Mouse (Mus musculus) heart, embryonic 10.5 days (tissue): Measurements from ENCODE around the gene Pip5k1b. TPM values are rescaled to one million over a fixed set of nuclear protein-coding genes. Genes with fewer than 3 reads are reported as not detected.

ENCODE experiments used
- DNase-seq: peaks from one replicate; pipeline ENCODE4 v3.0.0-alpha.2; 2017; ENCODE audit warnings: low spot score
- H3K27ac ChIP-seq: fragments of 300-500 bp; sonication (generic); 2 replicates; pipeline ENCODE4 v1.5.1; 2016; ENCODE audit warnings: mild to moderate bottlenecking
- H3K27me3 ChIP-seq: fragments of 300-500 bp; sonication (generic); 2 replicates; pipeline ENCODE4 v1.6.1; 2016; ENCODE audit warnings: mild to moderate bottlenecking; ENCODE audit not compliant: poor library complexity, insufficient read depth, severe bottlenecking
- H3K36me3 ChIP-seq: fragments of 300-500 bp; sonication (generic); 2 replicates; pipeline ENCODE4 v1.6.1; 2016; ENCODE audit warnings: mild to moderate bottlenecking, moderate library complexity
- H3K4me1 ChIP-seq: fragments of 300-500 bp; sonication (generic); 2 replicates; pipeline ENCODE4 v1.6.1; 2016; ENCODE audit warnings: mild to moderate bottlenecking
- H3K4me3 ChIP-seq: fragments of 300-500 bp; sonication (generic); 2 replicates; pipeline ENCODE4 v1.5.1; 2016; ENCODE audit warnings: mild to moderate bottlenecking, moderate library complexity
- H3K9me3 ChIP-seq: fragments of 300-500 bp; sonication (generic); 2 replicates; pipeline ENCODE4 v1.6.1; 2016; ENCODE audit warnings: mild to moderate bottlenecking, moderate library complexity
- WGBS: fragments of 180-500 bp; shearing (Covaris S2); methylation state at CpG from one replicate; pipeline ENCODE4 v1.1.7; 2016; 5-methylcytosine and 5-hydroxymethylcytosine counted together
- polyA plus RNA-seq: library from polyadenylated mRNA; unstranded; fragments of >200 nt; fragmentation: Nextera tagmentation; extraction: Ambion mirVana; gene quantifications from 2 replicates; pipeline ENCODE4 v1.2.1, GENCODE M21; 2016

Gene Pip5k1b
- polyA plus RNA-seq, 1 experiment from 2014 or later: 6.3 TPM

- Histone ChIP-seq H3K4me1 (peaks cover 57% of the 10 kb centered on the region), H3K27me3 (no peaks in the 10 kb centered on the region), H3K4me3 (no peak overlapping the region), H3K9me3 (no peaks in the 10 kb centered on the region), H3K27ac (peak overlapping the region; percentile 62; the same call in 1 of the 2 replicates), H3K36me3 (no peaks in the 10 kb centered on the region)
- DNase-seq: peak; percentile 67
- WGBS: 80% methylated on average over 15 of the region's 15 CpGs
These were observed 32.0 kb downstream of the Pip5k1b start for GRCm38 (mm10) chr19:24523476-24524313.

GRCm38 (mm10) chr19:24521997-24522396 lies 33.7 kb downstream of the Pip5k1b start:
- DNase-seq: peak; percentile 30
- Histone ChIP-seq H3K27me3 (no peaks in the 10 kb centered on the region), H3K9me3 (no peaks in the 10 kb centered on the region), H3K36me3 (no peaks in the 10 kb centered on the region), H3K27ac (no peak overlapping the region), H3K4me1 (peaks cover 53% of the 10 kb centered on the region), H3K4me3 (no peak overlapping the region)
- 68% methylated on average over 7 of the region's 7 CpGs for WGBS

- 0 out of 2 replicates have a peak overlapping the region, but pooled peaks have one; percentile 37 for H3K27ac ChIP-seq
- no peaks in the 10 kb centered on the region for H3K27me3 ChIP-seq
- H3K4me1 ChIP-seq: peaks cover 50% of the 10 kb centered on the region
These were observed 34.5 kb downstream of the Pip5k1b start for GRCm38 (mm10) chr19:24521146-24521545.

GRCm38 (mm10) chr19:24519732-24520409 lies 35.8 kb downstream of the Pip5k1b start:
- H3K4me3 ChIP-seq: no peak overlapping the region
- no peak overlapping the region; the same call in 1 of the 2 replicates for H3K27ac ChIP-seq
- 68% methylated on average over 6 of the region's 6 CpGs for WGBS
- peaks cover 56% of the 10 kb centered on the region for H3K4me1 ChIP-seq
- no peaks in the 10 kb centered on the region for H3K9me3 ChIP-seq
- peak; percentile 50 for DNase-seq
- no peaks in the 10 kb centered on the region for H3K36me3 ChIP-seq
- no peaks in the 10 kb centered on the region for H3K27me3 ChIP-seq

More at GRCm38 (mm10) chr19:24521146-24521545, 34.5 kb downstream of the Pip5k1b start:
- H3K4me3 ChIP-seq: no peak overlapping the region
- WGBS: 74% methylated on average over 9 of the region's 9 CpGs
- peak; percentile 59 for DNase-seq
- no peaks in the 10 kb centered on the region for H3K36me3 ChIP-seq
- H3K9me3 ChIP-seq: no peaks in the 10 kb centered on the region

- DNase-seq: peak; percentile 48
- Histone ChIP-seq H3K27ac (no peak overlapping the region), H3K9me3 (no peaks in the 10 kb centered on the region), H3K27me3 (no peaks in the 10 kb centered on the region), H3K4me1 (peaks cover 55% of the 10 kb centered on the region), H3K36me3 (no peaks in the 10 kb centered on the region), H3K4me3 (no peak overlapping the region)
These were observed 37.3 kb downstream of the Pip5k1b start for GRCm38 (mm10) chr19:24518384-24518783.

GRCm38 (mm10) chr19:24517057-24517456 lies 38.6 kb downstream of the Pip5k1b start:
- Histone ChIP-seq H3K4me1 (peaks cover 67% of the 10 kb centered on the region), H3K9me3 (no peaks in the 10 kb centered on the region), H3K27me3 (no peaks in the 10 kb centered on the region), H3K36me3 (no peaks in the 10 kb centered on the region), H3K4me3 (no peak overlapping the region), H3K27ac (peak overlapping the region; percentile 57)
- DNase-seq: peak; percentile 74
- whole genome bisulfite sequencing: 25% methylated on average over 7 of the region's 7 CpGs

GRCm38 (mm10) chr19:24515941-24516340 lies 39.7 kb downstream of the Pip5k1b start:
- no peaks in the 10 kb centered on the region for H3K9me3 ChIP-seq
- no peak overlapping the region; the same call in 1 of the 2 replicates for H3K27ac ChIP-seq
- no peaks in the 10 kb centered on the region for H3K36me3 ChIP-seq
- H3K4me3 ChIP-seq: no peak overlapping the region
- 83% methylated on average over 3 of the region's 3 CpGs for WGBS
- peak; percentile 58 for DNase-seq
- H3K4me1 ChIP-seq: peaks cover 78% of the 10 kb centered on the region
- no peaks in the 10 kb centered on the region for H3K27me3 ChIP-seq

GRCm38 (mm10) chr19:24514661-24515642 lies 40.7 kb downstream of the Pip5k1b start:
- 80% methylated on average over 15 of the region's 15 CpGs for WGBS
- Histone ChIP-seq H3K9me3 (no peaks in the 10 kb centered on the region), H3K4me3 (no peak overlapping the region), H3K36me3 (no peaks in the 10 kb centered on the region), H3K27ac (no peak overlapping the region; the same call in 1 of the 2 replicates), H3K27me3 (no peaks in the 10 kb centered on the region), H3K4me1 (peaks cover 70% of the 10 kb centered on the region)
- DNase-seq: peak; percentile 59

GRCm38 (mm10) chr19:24513105-24513843 lies 42.4 kb downstream of the Pip5k1b start:
- H3K27ac ChIP-seq: peak overlapping the region; percentile 70
- WGBS: 29% methylated on average over 20 of the region's 20 CpGs
- H3K36me3 ChIP-seq: no peaks in the 10 kb centered on the region
- H3K4me1 ChIP-seq: peaks cover 72% of the 10 kb centered on the region
- DNase-seq: peak; percentile 90
- no peaks in the 10 kb centered on the region for H3K9me3 ChIP-seq
- H3K27me3 ChIP-seq: no peaks in the 10 kb centered on the region
- peak overlapping the region; percentile 22 for H3K4me3 ChIP-seq

- WGBS: 70% methylated on average over 7 of the region's 7 CpGs
- Histone ChIP-seq H3K4me1 (peaks cover 66% of the 10 kb centered on the region), H3K27ac (peak overlapping the region; percentile 69; the same call in 1 of the 2 replicates), H3K27me3 (no peaks in the 10 kb centered on the region), H3K4me3 (no peak overlapping the region), H3K36me3 (no peaks in the 10 kb centered on the region), H3K9me3 (no peaks in the 10 kb centered on the region)
- DNase-seq: peak; percentile 57
These were observed 43.7 kb downstream of the Pip5k1b start for GRCm38 (mm10) chr19:24511939-24512338.

- Histone ChIP-seq H3K27ac (no peak overlapping the region; the same call in 1 of the 2 replicates), H3K9me3 (no peaks in the 10 kb centered on the region), H3K4me1 (peaks cover 64% of the 10 kb centered on the region), H3K27me3 (no peaks in the 10 kb centered on the region), H3K4me3 (no peak overlapping the region), H3K36me3 (no peaks in the 10 kb centered on the region)
- 77% methylated on average over 6 of the region's 6 CpGs for WGBS
- peak; percentile 66 for DNase-seq
These were observed 46.3 kb downstream of the Pip5k1b start for GRCm38 (mm10) chr19:24509391-24509790.
